Mouse (Mus musculus) CD4-positive naive resting alpha-beta T cell, adult 57 days (primary cell): ENCODE results near the gene B4galt5. TPM values are rescaled to one million over a fixed set of nuclear protein-coding genes. Genes with fewer than 3 reads are reported as not detected.

Source experiments
- total RNA-seq: library from RNA; stranded (reverse); gene quantifications from one replicate; pipeline ENCODE4 v1.2.4, GENCODE M21; 2023

The B4galt5 gene
- total RNA-seq = 37.2 TPM

DNA sequence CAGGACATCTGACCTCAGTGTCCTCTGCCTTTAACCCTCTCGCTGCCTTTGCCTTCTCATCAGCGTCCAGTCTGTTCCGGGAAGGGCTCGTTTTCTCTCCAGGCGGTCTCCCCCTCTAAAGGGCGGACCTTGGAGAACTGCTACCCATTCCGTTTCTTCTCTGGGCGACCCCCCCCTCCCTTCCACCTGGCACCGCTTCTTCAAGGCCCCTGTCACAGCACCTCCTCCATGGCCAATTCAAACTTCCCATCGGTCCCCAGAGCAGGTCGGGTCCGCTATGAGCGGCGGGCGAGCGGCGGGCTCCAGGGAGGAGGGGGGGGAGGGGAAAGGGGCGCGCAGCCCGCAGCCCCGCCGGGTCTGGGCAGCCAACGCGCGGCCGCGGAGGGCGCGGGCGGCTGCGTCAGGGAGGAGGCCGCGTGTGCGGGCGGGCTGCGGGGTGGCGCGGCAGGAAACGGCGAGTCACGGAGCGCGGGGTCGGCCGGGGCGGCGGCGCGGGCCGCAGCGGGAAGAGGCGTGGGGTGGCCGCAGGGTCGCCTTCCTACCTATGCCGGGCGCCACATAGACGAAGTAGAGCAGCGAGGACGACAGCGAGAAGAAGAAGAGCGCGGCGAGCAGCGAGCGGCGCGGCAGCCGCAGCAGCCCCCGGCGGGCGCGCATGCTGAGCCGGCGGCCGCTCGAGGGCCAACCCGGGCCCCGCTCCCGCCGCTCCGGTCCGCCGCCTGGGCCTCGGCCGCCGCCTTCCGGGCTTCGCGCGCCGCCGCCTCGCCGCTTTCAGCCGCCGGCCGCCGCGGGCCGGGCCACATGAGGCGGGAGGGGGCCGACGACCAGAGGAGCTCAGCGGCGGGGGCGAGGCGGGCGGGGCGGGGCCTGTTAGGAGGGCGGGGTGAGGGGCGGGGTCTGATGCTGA, at the start of gene B4galt5:
TSS of gene B4galt5 (minus strand) at position 808 of the 907 bp plus-strand sequence.

Other genes with a start within 250 kb of the B4galt5 start
- gene Kcnb1, start 159.0 kb downstream of the B4galt5 start, total RNA-seq = 1.4 TPM
- gene Ptgis, start 108.6 kb downstream of the B4galt5 start, total RNA-seq = 1.4 TPM
- gene Slc9a8, start 72.5 kb upstream of the B4galt5 start, total RNA-seq = 92.0 TPM
- gene Rnf114, start 143.5 kb upstream of the B4galt5 start, total RNA-seq = 117 TPM
- 43.5 TPM for gene Spata2, start 143.7 kb upstream of the B4galt5 start, total RNA-seq
- gene Snai1, start 189.0 kb upstream of the B4galt5 start, total RNA-seq = 1.5 TPM